Mouse (Mus musculus) neural tube, embryonic 11.5 days (tissue): Measurements from ENCODE around the gene Cks2. TPM values are rescaled to one million over a fixed set of nuclear protein-coding genes. Genes with fewer than 3 reads are reported as not detected.

ENCODE experiments used
- ATAC-seq: fragments of 200-750 bp; cut with Nextera tagmentation; 2 replicates; pipeline ENCODE4 v1.8.0; 2017; ENCODE audit warnings: moderate number of reproducible peaks, mild to moderate bottlenecking, moderate TSS enrichment, moderate library complexity; ENCODE audit not compliant: insufficient read depth, low FRiP score, low TSS enrichment
- DNase-seq: peaks from one replicate; pipeline ENCODE4 v3.0.0-alpha.2; 2015; ENCODE audit warnings: low spot score
- H3K27ac ChIP-seq: fragments of 300-500 bp; sonication (generic); 2 replicates; pipeline ENCODE4 v1.5.1; 2014; ENCODE audit warnings: low read depth, mild to moderate bottlenecking, low read length
- H3K27me3 ChIP-seq: fragments of 300-500 bp; sonication (generic); 2 replicates; pipeline ENCODE4 v1.6.1; 2014; ENCODE audit warnings: mild to moderate bottlenecking, low read length, mixed read lengths; ENCODE audit not compliant: control insufficient read depth, insufficient read depth
- H3K36me3 ChIP-seq: fragments of 300-500 bp; sonication (generic); 2 replicates; pipeline ENCODE4 v1.6.1; 2014; ENCODE audit warnings: mild to moderate bottlenecking, low read length, moderate library complexity, mixed read lengths; ENCODE audit not compliant: control insufficient read depth, insufficient read depth
- H3K4me1 ChIP-seq: fragments of 300-500 bp; sonication (generic); 2 replicates; pipeline ENCODE4 v1.6.1; 2014; ENCODE audit warnings: low read length, mixed read lengths; ENCODE audit not compliant: control insufficient read depth, insufficient read depth
- H3K4me2 ChIP-seq: fragments of 300-500 bp; sonication (generic); 2 replicates; pipeline ENCODE4 v1.6.1; 2014; ENCODE audit warnings: low read depth, mild to moderate bottlenecking, moderate library complexity
- H3K4me3 ChIP-seq: fragments of 300-500 bp; sonication (generic); 2 replicates; pipeline ENCODE4 v1.5.1; 2014; ENCODE audit warnings: low read depth, low read length
- H3K9ac ChIP-seq: fragments of 300-500 bp; sonication (generic); 2 replicates; pipeline ENCODE4 v1.6.1; 2014; ENCODE audit warnings: mild to moderate bottlenecking, low read length
- H3K9me3 ChIP-seq: fragments of 300-500 bp; sonication (generic); 2 replicates; pipeline ENCODE4 v1.6.1; 2016; ENCODE audit warnings: low read length; ENCODE audit not compliant: control insufficient read depth
- WGBS: fragments of 180-500 bp; shearing (Covaris S2); extraction: QIAGEN DNeasy Blood & Tissue Kit; methylation state at CpG from one replicate; pipeline ENCODE4 v1.1.7; 2014; 5-methylcytosine and 5-hydroxymethylcytosine counted together
- polyA plus RNA-seq: library from polyadenylated mRNA; unstranded; fragments of >200 nt; fragmentation: Nextera tagmentation; extraction: Ambion mirVana; gene quantifications from 2 replicates; pipeline ENCODE4 v1.2.1, GENCODE M21; 2014

Gene Cks2
- 315 and 323 TPM in 2 replicates for polyA plus RNA-seq

- peak; percentile 98 for ATAC-seq
- Histone ChIP-seq H3K4me3 (peak within 1 kb of the TSS; percentile 59), H3K27ac (peak within 1 kb of the TSS; percentile 9; the same call in 1 of the 2 replicates), H3K36me3 (no peaks in the 10 kb centered on the region), H3K4me2 (peak within 1 kb of the TSS; percentile 60), H3K4me1 (peaks cover 4% of the 10 kb centered on the region; the same call in 1 of the 2 replicates), H3K9me3 (no peaks in the 10 kb centered on the region), H3K9ac (peak within 1 kb of the TSS; percentile 71), H3K27me3 (no peaks in the 10 kb centered on the region)
- WGBS, result 1% methylated on average over 79 of the region's 83 CpGs
- DNase-seq, result peak; percentile 98
These were observed at the start of gene Cks2 for GRCm38 (mm10) chr13:51644829-51645789. Gene Cks2 (plus strand): TSS chr13:51645232.

- Histone ChIP-seq H3K4me1 (peaks cover 5% of the 10 kb centered on the region; the same call in 1 of the 2 replicates), H3K27ac (no peak overlapping the region), H3K36me3 (no peaks in the 10 kb centered on the region), H3K4me2 (peak overlapping the region; percentile 88), H3K4me3 (no peak overlapping the region; the same call in 1 of the 2 replicates), H3K9me3 (no peaks in the 10 kb centered on the region), H3K9ac (no peak overlapping the region), H3K27me3 (no peaks in the 10 kb centered on the region)
- DNase-seq (peak; percentile 45), ATAC-seq (peak; percentile 38; the same call in 1 of the 2 replicates)
- 27% methylated on average over 11 of the region's 11 CpGs for WGBS
These were observed 49.6 kb upstream of the Cks2 start for GRCm38 (mm10) chr13:51595404-51595803.

- Histone ChIP-seq H3K27ac (no peak overlapping the region), H3K27me3 (no peaks in the 10 kb centered on the region), H3K9me3 (no peaks in the 10 kb centered on the region), H3K4me2 (no peak overlapping the region), H3K9ac (no peak overlapping the region), H3K36me3 (no peaks in the 10 kb centered on the region), H3K4me1 (peaks cover 5% of the 10 kb centered on the region; the same call in 1 of the 2 replicates), H3K4me3 (no peak overlapping the region)
- no peak for ATAC-seq
- WGBS, result 49% methylated on average over 2 of the region's 2 CpGs
- no peak for DNase-seq
These were observed 47.0 kb upstream of the Cks2 start for GRCm38 (mm10) chr13:51598063-51598462.

- no peak overlapping the region for H3K4me3 ChIP-seq
- H3K9ac ChIP-seq, result no peak overlapping the region
- no peaks in the 10 kb centered on the region for H3K27me3 ChIP-seq
- H3K36me3 ChIP-seq, result no peaks in the 10 kb centered on the region
- no peak overlapping the region for H3K4me2 ChIP-seq
- H3K9me3 ChIP-seq, result no peaks in the 10 kb centered on the region
- H3K27ac ChIP-seq, result no peak overlapping the region
- ATAC-seq, result no peak
- peaks cover 5% of the 10 kb centered on the region; the same call in 1 of the 2 replicates for H3K4me1 ChIP-seq
- WGBS, result 88% methylated on average over 8 of the region's 8 CpGs
- no peak for DNase-seq
These were observed 44.9 kb upstream of the Cks2 start for GRCm38 (mm10) chr13:51600169-51600568.

GRCm38 (mm10) chr13:51602764-51603163 is 42.3 kb upstream of the Cks2 start:
- Histone ChIP-seq H3K27ac (no peak overlapping the region), H3K9me3 (no peaks in the 10 kb centered on the region), H3K4me1 (0 out of 2 replicates have a peak, but pooled peaks cover 5% of the 10 kb centered on the region), H3K4me3 (no peak overlapping the region), H3K4me2 (no peak overlapping the region), H3K36me3 (no peaks in the 10 kb centered on the region), H3K9ac (no peak overlapping the region), H3K27me3 (no peaks in the 10 kb centered on the region)
- no peak for DNase-seq
- ATAC-seq, result peak; percentile 48; the same call in 1 of the 2 replicates
- WGBS, result 80% methylated on average over 8 of the region's 8 CpGs

GRCm38 (mm10) chr13:51603221-51603893 is 41.7 kb upstream of the Cks2 start:
- no peaks in the 10 kb centered on the region for H3K36me3 ChIP-seq
- H3K9ac ChIP-seq, result peak overlapping the region; percentile 9; the same call in 1 of the 2 replicates
- 0 out of 2 replicates have a peak, but pooled peaks cover 5% of the 10 kb centered on the region for H3K4me1 ChIP-seq
- H3K27ac ChIP-seq, result no peak overlapping the region
- WGBS, result 36% methylated on average over 16 of the region's 16 CpGs
- no peak overlapping the region for H3K4me3 ChIP-seq
- no peaks in the 10 kb centered on the region for H3K27me3 ChIP-seq
- no peaks in the 10 kb centered on the region for H3K9me3 ChIP-seq
- ATAC-seq (peak; percentile 60; the same call in 1 of the 2 replicates), DNase-seq (peak; percentile 66)
- peak overlapping the region; percentile 25; the same call in 1 of the 2 replicates for H3K4me2 ChIP-seq

- H3K27ac ChIP-seq, result no peak overlapping the region
- H3K9ac ChIP-seq, result no peak overlapping the region
- no peaks in the 10 kb centered on the region for H3K36me3 ChIP-seq
- H3K4me3 ChIP-seq, result no peak overlapping the region
- 43% methylated on average over 4 of the region's 4 CpGs for WGBS
- no peak overlapping the region for H3K4me2 ChIP-seq
- ATAC-seq (no peak), DNase-seq (no peak)
- 0 out of 2 replicates have a peak, but pooled peaks cover 5% of the 10 kb centered on the region for H3K4me1 ChIP-seq
- H3K27me3 ChIP-seq, result no peaks in the 10 kb centered on the region
- H3K9me3 ChIP-seq, result no peaks in the 10 kb centered on the region
These were observed 41.2 kb upstream of the Cks2 start for GRCm38 (mm10) chr13:51603894-51604244.

GRCm38 (mm10) chr13:51609231-51609630 is 35.8 kb upstream of the Cks2 start:
- 95% methylated on average over 6 of the region's 7 CpGs for WGBS
- Histone ChIP-seq H3K9ac (no peak overlapping the region), H3K27me3 (no peaks in the 10 kb centered on the region), H3K9me3 (no peaks in the 10 kb centered on the region), H3K36me3 (no peaks in the 10 kb centered on the region), H3K4me1 (no peaks in the 10 kb centered on the region), H3K4me3 (no peak overlapping the region), H3K27ac (no peak overlapping the region), H3K4me2 (no peak overlapping the region)
- DNase-seq (no peak), ATAC-seq (no peak)
